ENCODE assay signal across 8 mouse cellular contexts in genomic region chr2:60283208-60283750, GRCm38 (mm10). TPM values are rescaled to one million over a fixed set of nuclear protein-coding genes. Genes with fewer than 3 reads are reported as not detected.
DNase-seq lines count a peak whose midpoint lies in the region; ATAC-seq lines count a peak whose summit lies in the region.

No protein-coding gene starts in this region.

- no peak overlapping the region for H3K27ac ChIP-seq in embryonic facial prominence, embryonic 11.5 days (replicated peaks; ENCODE audit: low read depth, low read length)
- no peak overlapping the region for H3K27ac ChIP-seq in hindbrain, embryonic 16.5 days (ENCODE audit: low read depth, low read length)
- peak overlapping the region; percentile 78 for H3K27ac ChIP-seq in midbrain, embryonic 10.5 days (replicated peaks)

- H3K27me3 ChIP-seq in embryonic facial prominence, embryonic 11.5 days (ENCODE audit: control insufficient read depth, insufficient read depth, low read length) = no peaks in the 10 kb centered on the region
- no peaks in the 10 kb centered on the region for H3K27me3 ChIP-seq in hindbrain, embryonic 16.5 days (replicated peaks; ENCODE audit: control insufficient read depth, insufficient read depth, low read length)
- peaks cover 41% of the 10 kb centered on the region for H3K27me3 ChIP-seq in midbrain, embryonic 10.5 days (ENCODE audit: low read depth, poor library complexity, severe bottlenecking)

- WGBS in embryonic facial prominence, embryonic 11.5 days = 6% methylated on average over 9 of the region's 9 CpGs
- WGBS in hindbrain, embryonic 16.5 days = 8% methylated on average over 9 of the region's 9 CpGs
- 10% methylated on average over 9 of the region's 9 CpGs for WGBS in midbrain, embryonic 10.5 days

- H3K9me3 ChIP-seq in embryonic facial prominence, embryonic 11.5 days (replicated peaks; ENCODE audit: control insufficient read depth, low read length) = no peaks in the 10 kb centered on the region
- no peaks in the 10 kb centered on the region for H3K9me3 ChIP-seq in hindbrain, embryonic 16.5 days (ENCODE audit: control insufficient read depth, low read length)
- no peaks in the 10 kb centered on the region for H3K9me3 ChIP-seq in midbrain, embryonic 10.5 days (replicated peaks)

- no peaks in the 10 kb centered on the region for H3K4me1 ChIP-seq in embryonic facial prominence, embryonic 11.5 days (ENCODE audit: control insufficient read depth, insufficient read depth, low read length)
- H3K4me1 ChIP-seq in hindbrain, embryonic 16.5 days (ENCODE audit: control insufficient read depth, insufficient read depth, low read depth, low read length) = peaks cover 8% of the 10 kb centered on the region; the same call in 1 of the 2 replicates
- H3K4me1 ChIP-seq in midbrain, embryonic 10.5 days = peaks cover 18% of the 10 kb centered on the region

- H3K36me3 ChIP-seq in embryonic facial prominence, embryonic 11.5 days (replicated peaks; ENCODE audit: control insufficient read depth, insufficient read depth, low read depth, low read length) = no peaks in the 10 kb centered on the region
- H3K36me3 ChIP-seq in hindbrain, embryonic 16.5 days (ENCODE audit: control insufficient read depth, insufficient read depth, low read length) = no peaks in the 10 kb centered on the region
- H3K36me3 ChIP-seq in midbrain, embryonic 10.5 days = no peaks in the 10 kb centered on the region

- H3K9ac ChIP-seq in embryonic facial prominence, embryonic 11.5 days (replicated peaks; ENCODE audit: low read length) = peak overlapping the region; percentile 69; the same call in 1 of the 2 replicates
- H3K9ac ChIP-seq in hindbrain, embryonic 16.5 days (ENCODE audit: low read depth, low read length) = peak overlapping the region; percentile 70

- peak overlapping the region; percentile 88 for H3K4me2 ChIP-seq in embryonic facial prominence, embryonic 11.5 days (ENCODE audit: low read depth, low read length)
- peak overlapping the region; percentile 98 for H3K4me2 ChIP-seq in hindbrain, embryonic 16.5 days (ENCODE audit: low read length)

- peak; percentile 8 to 13 for DNase-seq in layer of hippocampus, postnatal 14 days (ENCODE audit: low spot score in 2 of 2)
- no peak for DNase-seq in layer of hippocampus, postnatal 36 days
- DNase-seq in embryonic facial prominence, embryonic 11.5 days (ENCODE audit: low spot score) = no peak
- no peak for DNase-seq in midbrain, embryonic 10.5 days (ENCODE audit: low spot score)
- DNase-seq in cerebellum, adult 18-20 months = no peak
- no peak for DNase-seq in spleen, adult 12 weeks (ENCODE audit: low spot score)

- H3K4me3 ChIP-seq in embryonic facial prominence, embryonic 11.5 days (ENCODE audit: low read depth, low read length) = peak overlapping the region; percentile 50
- peak overlapping the region; percentile 54 for H3K4me3 ChIP-seq in hindbrain, embryonic 16.5 days (ENCODE audit: low read length)
- peak overlapping the region; percentile 62 for H3K4me3 ChIP-seq in midbrain, embryonic 10.5 days

- ATAC-seq in embryonic facial prominence, embryonic 11.5 days (replicated peaks; ENCODE audit: insufficient number of reproducible peaks, low FRiP score, low TSS enrichment, low read depth) = no peak
- no peak for ATAC-seq in hindbrain, embryonic 16.5 days
- no peak for ATAC-seq in inflammation-experienced regulatory T-cells, adult 6 months

RNA-seq across cellular contexts. Expression of gene Cd302, which starts 1.0 kb away (rescaled TPM):
- 10 to 100 TPM in 1 of 2 experiments, 1 to 10 TPM in 1; 9.3 to 11.7 TPM for total RNA-seq in layer of hippocampus, postnatal 14 days (2021)
- 10 to 100 TPM; 13.7 to 16.7 TPM for total RNA-seq in layer of hippocampus, postnatal 36 days (2021)
- polyA plus RNA-seq in embryonic facial prominence, embryonic 11.5 days (2014; fragmentation: Nextera tagmentation; extraction: Ambion mirVana) = 23.7 and 25.5 TPM in 2 replicates
- polyA plus RNA-seq in hindbrain, embryonic 16.5 days (2015; fragmentation: Nextera tagmentation; extraction: Ambion mirVana) = 14.8 and 18.8 TPM in 2 replicates
- polyA plus RNA-seq in midbrain, embryonic 10.5 days (2016; fragmentation: Nextera tagmentation; extraction: Ambion mirVana) = 17.2 and 17.4 TPM in 2 replicates
- 1 to 10 TPM; 3.7 to 5.9 (median 4.0) TPM for polyA plus RNA-seq in inflammation-experienced regulatory T-cells, adult 6 months (2017; shearing (Covaris generic))

Comparison
In these comparisons a context has a peak if more than half of its experiments do, and no peak if none do; other contexts are left out.
1. DNase-seq: peak in layer of hippocampus, postnatal 14 days (2 of 2); none in layer of hippocampus, postnatal 36 days (0 of 2), embryonic facial prominence, embryonic 11.5 days (single experiment), midbrain, embryonic 10.5 days (single experiment), cerebellum, adult 18-20 months (0 of 2) and spleen, adult 12 weeks (single experiment).
2. Peak in every context shown above with its lines, with median percentiles within 50 percentile points of each other: H3K4me3 ChIP-seq.